Mouse (Mus musculus) lung, postnatal 0 days (tissue): ENCODE measurements at regions not wholly inside any gene's neighbourhood (a gene's known extent, or its start where the extent isn't known, plus 50 kb on each side); places are given as distances from the start of the nearest gene placed in this dataset.

Source experiments
- ATAC-seq: fragments of 200-750 bp; cut with Nextera tagmentation; 2 replicates; pipeline ENCODE4 v1.8.0; 2017; ENCODE audit warnings: moderate library complexity
- DNase-seq: peaks from one replicate; pipeline ENCODE4 v3.0.0-alpha.2; 2016; ENCODE audit warnings: low spot score
- H3K27ac ChIP-seq: fragments of 300-500 bp; sonication (generic); 2 replicates; pipeline ENCODE4 v1.5.1; 2014; ENCODE audit warnings: antibody characterized with exemption, mild to moderate bottlenecking, low read length, mixed read lengths
- H3K27me3 ChIP-seq: fragments of 300-500 bp; sonication (generic); replicated peaks from 2 replicates; pipeline ENCODE4 v1.6.1; 2014; ENCODE audit warnings: low read length, mixed read lengths; ENCODE audit not compliant: insufficient read depth
- H3K36me3 ChIP-seq: fragments of 300-500 bp; sonication (generic); 2 replicates; pipeline ENCODE4 v1.6.1; 2014; ENCODE audit warnings: low read length, mixed read lengths; ENCODE audit not compliant: insufficient read depth
- H3K4me1 ChIP-seq: fragments of 300-500 bp; sonication (generic); 2 replicates; pipeline ENCODE4 v1.6.1; 2014; ENCODE audit warnings: antibody characterized with exemption, low read depth, low read length, mixed read lengths; ENCODE audit not compliant: insufficient read depth
- H3K4me2 ChIP-seq: fragments of 300-500 bp; sonication (generic); replicated peaks from 2 replicates; pipeline ENCODE4 v1.6.1; 2014; ENCODE audit warnings: low read depth, mild to moderate bottlenecking, low read length, moderate library complexity, mixed read lengths
- H3K4me3 ChIP-seq: fragments of 300-500 bp; sonication (generic); 2 replicates; pipeline ENCODE4 v1.5.1; 2014; ENCODE audit warnings: low read depth, low read length
- H3K9ac ChIP-seq: fragments of 300-500 bp; sonication (generic); replicated peaks from 2 replicates; pipeline ENCODE4 v1.6.1; 2014; ENCODE audit warnings: low read depth, mild to moderate bottlenecking
- H3K9me3 ChIP-seq: fragments of 300-500 bp; sonication (generic); 2 replicates; pipeline ENCODE4 v1.6.1; 2016; ENCODE audit warnings: low read length, mixed read lengths
- CTCF ChIP-seq: IDR thresholded peaks from 2 replicates; pipeline ENCODE4 v1.5.1; 2016; ENCODE audit warnings: antibody characterized with exemption, mild to moderate bottlenecking
- EP300 ChIP-seq: IDR thresholded peaks from 2 replicates; pipeline ENCODE4 v1.6.1; 2016; ENCODE audit warnings: antibody characterized with exemption, mild to moderate bottlenecking, control low read depth
- WGBS: fragments of 180-500 bp; shearing (Covaris S2); extraction: QIAGEN DNeasy Blood & Tissue Kit; methylation state at CpG from one replicate; pipeline ENCODE4 v1.1.7; 2014; 5-methylcytosine and 5-hydroxymethylcytosine counted together

GRCm38 (mm10) chr12:39920466-39920913, 117.3 kb downstream of the Arl4a start:
- Histone ChIP-seq H3K27ac (no peak overlapping the region), H3K4me2 (no peak overlapping the region), H3K36me3 (no peaks in the 10 kb centered on the region), H3K27me3 (no peaks in the 10 kb centered on the region), H3K4me3 (no peak overlapping the region), H3K9ac (no peak overlapping the region), H3K9me3 (no peaks in the 10 kb centered on the region), H3K4me1 (no peaks in the 10 kb centered on the region)
- DNase-seq (peak; percentile 68), ATAC-seq (peak; percentile 85)
- TF ChIP-seq CTCF (no peak), EP300 (peak; percentile 88)
- 13% methylated on average over 8 of the region's 8 CpGs for WGBS

DNA sequence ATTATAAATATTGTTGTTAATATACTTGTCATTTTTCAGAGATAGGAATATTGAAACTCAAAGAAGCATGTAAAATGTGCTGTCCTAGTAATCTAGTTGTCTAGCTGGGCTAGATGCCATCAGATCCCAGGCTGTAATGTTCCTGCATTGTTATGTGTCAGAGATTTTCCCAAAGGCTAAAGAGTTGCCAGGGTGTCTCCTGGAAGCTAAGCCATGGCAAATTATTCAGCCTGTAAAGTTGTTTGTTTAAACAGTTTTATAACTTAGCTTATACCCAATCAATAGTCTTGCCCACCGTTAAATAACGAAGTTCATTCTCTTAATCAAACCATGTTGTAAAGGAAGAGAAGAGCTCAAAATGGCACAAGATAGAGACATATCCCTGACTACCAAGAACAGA, 117.9 kb downstream of the Arl4a start:
- ATAC-seq (no peak), DNase-seq (no peak)
- TF ChIP-seq CTCF: no peak
- no peak for TF ChIP-seq EP300
- Histone ChIP-seq H3K4me1 (no peaks in the 10 kb centered on the region), H3K27ac (no peak overlapping the region), H3K27me3 (no peaks in the 10 kb centered on the region), H3K4me3 (no peak overlapping the region), H3K9me3 (no peaks in the 10 kb centered on the region), H3K36me3 (no peaks in the 10 kb centered on the region), H3K4me2 (no peak overlapping the region), H3K9ac (no peak overlapping the region)
- 96% methylated on average over 2 of the region's 2 CpGs for WGBS

GRCm38 (mm10) chr12:39888493-39888892, 149.3 kb downstream of the Arl4a start:
- TF ChIP-seq EP300 (no peak), CTCF (no peak)
- Histone ChIP-seq H3K36me3 (no peaks in the 10 kb centered on the region), H3K4me1 (no peaks in the 10 kb centered on the region), H3K9ac (no peak overlapping the region), H3K27me3 (no peaks in the 10 kb centered on the region), H3K27ac (no peak overlapping the region), H3K4me3 (no peak overlapping the region), H3K9me3 (no peaks in the 10 kb centered on the region), H3K4me2 (no peak overlapping the region)
- no peak for ATAC-seq
- 69% methylated on average over 5 of the region's 5 CpGs for WGBS
- no peak for DNase-seq

DNA sequence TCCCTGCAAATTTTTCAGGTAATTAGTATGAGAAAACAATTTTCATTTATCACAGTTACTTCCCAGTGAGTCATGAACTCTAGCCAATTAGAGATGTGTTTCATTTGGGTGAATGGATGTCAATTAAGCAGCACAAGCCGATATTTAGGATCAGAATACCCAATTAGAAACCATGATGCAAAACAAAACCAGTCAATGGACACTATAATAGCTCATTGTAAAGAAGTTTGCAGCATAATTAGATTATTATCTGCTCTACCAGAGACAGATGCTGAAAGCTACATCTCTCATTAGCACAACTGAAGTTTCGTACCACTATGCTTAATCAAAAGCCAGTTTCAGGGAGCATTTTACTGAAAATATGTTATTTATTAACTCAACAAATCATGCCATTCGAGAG, 152.5 kb downstream of the Arl4a start:
- Histone ChIP-seq H3K4me3 (no peak overlapping the region), H3K27ac (no peak overlapping the region), H3K4me1 (no peaks in the 10 kb centered on the region), H3K9ac (no peak overlapping the region), H3K9me3 (no peaks in the 10 kb centered on the region), H3K4me2 (no peak overlapping the region), H3K36me3 (no peaks in the 10 kb centered on the region), H3K27me3 (no peaks in the 10 kb centered on the region)
- DNase-seq (no peak), ATAC-seq (no peak)
- TF ChIP-seq CTCF: no peak
- TF ChIP-seq EP300: no peak
- 68% methylated on average over 3 of the region's 3 CpGs for WGBS

- Histone ChIP-seq H3K27ac (no peak overlapping the region), H3K9me3 (no peaks in the 10 kb centered on the region), H3K4me1 (no peaks in the 10 kb centered on the region), H3K27me3 (no peaks in the 10 kb centered on the region), H3K9ac (no peak overlapping the region), H3K36me3 (no peaks in the 10 kb centered on the region), H3K4me3 (no peak overlapping the region), H3K4me2 (no peak overlapping the region)
- 73% methylated on average over 1 of the region's 1 CpGs for WGBS
- ATAC-seq (no peak), DNase-seq (no peak)
- TF ChIP-seq CTCF: no peak
Measured at GRCm38 (mm10) chr12:39880309-39880708, 157.5 kb downstream of the Arl4a start.

DNA sequence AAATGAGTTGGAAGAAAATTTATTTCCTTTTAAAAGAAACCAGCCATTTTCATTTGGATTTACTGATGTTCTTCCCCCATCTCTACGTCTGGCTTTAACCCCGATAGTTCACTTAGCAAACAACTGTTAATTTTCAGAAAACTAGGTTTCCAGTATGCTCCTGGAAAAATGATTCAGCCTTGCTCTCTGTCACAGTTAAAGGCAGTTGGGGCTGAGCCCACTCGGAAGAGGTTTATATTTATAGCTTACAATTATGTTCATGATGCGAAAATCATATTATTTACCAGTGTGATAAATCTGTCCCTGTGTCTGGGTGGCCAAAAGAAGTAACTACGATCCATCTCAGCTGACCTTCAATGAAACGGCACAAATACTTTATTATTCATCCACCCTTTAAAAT, 163.9 kb downstream of the Arl4a start:
- no peaks in the 10 kb centered on the region for H3K36me3 ChIP-seq
- no peaks in the 10 kb centered on the region for H3K9me3 ChIP-seq
- no peak overlapping the region for H3K27ac ChIP-seq
- no peak overlapping the region for H3K4me2 ChIP-seq
- H3K4me3 ChIP-seq: no peak overlapping the region
- H3K9ac ChIP-seq: no peak overlapping the region
- ATAC-seq (no peak), DNase-seq (no peak)
- 65% methylated on average over 6 of the region's 6 CpGs for WGBS
- H3K4me1 ChIP-seq: no peaks in the 10 kb centered on the region
- H3K27me3 ChIP-seq: no peaks in the 10 kb centered on the region
- TF ChIP-seq EP300 (no peak), CTCF (no peak)

DNA sequence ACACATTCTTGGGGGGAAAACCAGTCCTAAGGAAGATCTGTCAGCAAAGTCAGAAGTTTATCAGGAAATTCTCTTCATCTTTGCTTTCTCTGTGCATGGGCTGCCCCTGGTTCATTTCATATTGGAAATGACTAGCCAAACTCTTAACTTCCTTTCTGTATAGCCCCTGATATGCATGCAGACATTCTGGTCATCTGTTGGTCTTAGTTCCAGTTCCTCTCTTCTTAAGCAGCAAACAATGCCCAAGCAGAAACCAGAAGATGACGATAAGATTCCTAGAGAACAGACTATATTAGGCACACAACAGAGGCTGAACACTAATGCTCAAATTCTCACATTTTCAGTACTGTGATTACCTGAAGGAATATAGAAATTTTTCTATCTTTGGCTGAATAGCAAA, 176.0 kb downstream of the Arl4a start:
- no peak for DNase-seq
- Histone ChIP-seq H3K36me3 (no peaks in the 10 kb centered on the region), H3K27ac (no peak overlapping the region), H3K27me3 (no peaks in the 10 kb centered on the region), H3K9me3 (no peaks in the 10 kb centered on the region), H3K9ac (no peak overlapping the region), H3K4me3 (no peak overlapping the region), H3K4me2 (no peak overlapping the region), H3K4me1 (no peaks in the 10 kb centered on the region)
- ATAC-seq: no peak
- no peak for TF ChIP-seq EP300
- TF ChIP-seq CTCF: no peak
- WGBS: 80% methylated on average over 1 of the region's 1 CpGs
